Mouse (Mus musculus) G1E-ER4 (cell line): Measurements from ENCODE around the gene Btbd18. TPM values are rescaled to one million over a fixed set of nuclear protein-coding genes. Genes with fewer than 3 reads are reported as not detected.

Experiments used
- GATA1 ChIP-seq: IDR thresholded peaks from one replicate; pipeline ENCODE4 v1.8.0; 2012; ENCODE audit warnings: low read length, inconsistent platforms
- polyA plus RNA-seq: library from polyadenylated mRNA; stranded (reverse); fragments of >175 nt; gene quantifications from 2 replicates; pipeline ENCODE4 v1.2.3, GENCODE M21; 2012

Gene Btbd18
- polyA plus RNA-seq, 1 experiment, result not detected

DNA sequence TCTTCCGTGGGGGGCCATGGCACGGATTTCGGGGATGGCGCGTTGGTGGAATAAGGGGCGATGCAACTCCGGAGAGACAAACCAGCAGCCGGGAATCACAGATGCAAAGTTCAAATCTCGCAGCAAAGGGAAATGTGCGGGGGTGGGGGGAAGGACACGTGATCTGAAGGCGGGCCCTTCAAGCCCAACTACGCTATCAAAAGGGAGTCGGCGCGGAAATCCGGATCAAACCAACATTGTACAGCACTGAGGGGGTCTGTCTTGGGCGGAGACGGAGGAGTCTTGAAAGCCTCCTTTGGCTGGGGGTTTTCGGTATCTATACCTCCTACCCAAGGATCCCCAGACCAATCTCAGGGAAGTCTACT lies 11.7 kb downstream of the Btbd18 start, which contains the start of gene Selenoh:
Selenoh (minus strand) TSS at position 202 of the 365 bp plus-strand sequence.
- TF ChIP-seq GATA1, result no peak

DNA sequence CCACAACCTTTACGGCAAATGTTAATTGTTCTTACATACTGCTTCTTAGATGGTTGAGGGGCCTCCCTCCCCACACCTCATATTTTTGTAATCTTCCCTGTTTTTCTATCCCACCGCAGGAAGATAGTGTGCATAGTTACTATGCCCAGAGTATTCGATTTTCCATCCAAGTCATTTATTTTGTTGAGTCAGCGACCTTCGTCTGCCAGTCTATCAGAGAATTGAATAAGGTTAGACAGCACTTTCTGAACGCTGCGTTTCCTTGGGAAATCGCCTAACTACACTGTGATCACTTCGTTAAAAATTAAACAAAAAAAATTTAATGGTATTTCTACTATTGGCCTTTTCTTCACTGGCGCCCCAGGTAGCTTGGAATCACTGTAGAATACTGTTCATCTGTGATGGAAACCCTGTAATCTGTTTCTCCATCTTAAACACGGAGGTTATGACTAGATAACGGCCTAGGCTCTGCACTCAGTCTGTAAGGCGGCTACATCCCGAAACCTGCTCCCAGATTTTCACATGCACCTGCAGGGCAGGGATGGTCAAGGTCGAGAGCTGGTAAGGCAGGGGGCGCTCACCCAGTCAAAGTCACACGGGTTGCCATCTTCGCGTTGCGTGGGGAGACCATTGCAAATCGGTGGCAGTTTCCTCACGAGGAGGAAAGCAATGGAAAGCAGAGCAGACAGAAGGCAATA lies 18.5 kb downstream of the Btbd18 start:
- TF ChIP-seq GATA1, result no peak

DNA sequence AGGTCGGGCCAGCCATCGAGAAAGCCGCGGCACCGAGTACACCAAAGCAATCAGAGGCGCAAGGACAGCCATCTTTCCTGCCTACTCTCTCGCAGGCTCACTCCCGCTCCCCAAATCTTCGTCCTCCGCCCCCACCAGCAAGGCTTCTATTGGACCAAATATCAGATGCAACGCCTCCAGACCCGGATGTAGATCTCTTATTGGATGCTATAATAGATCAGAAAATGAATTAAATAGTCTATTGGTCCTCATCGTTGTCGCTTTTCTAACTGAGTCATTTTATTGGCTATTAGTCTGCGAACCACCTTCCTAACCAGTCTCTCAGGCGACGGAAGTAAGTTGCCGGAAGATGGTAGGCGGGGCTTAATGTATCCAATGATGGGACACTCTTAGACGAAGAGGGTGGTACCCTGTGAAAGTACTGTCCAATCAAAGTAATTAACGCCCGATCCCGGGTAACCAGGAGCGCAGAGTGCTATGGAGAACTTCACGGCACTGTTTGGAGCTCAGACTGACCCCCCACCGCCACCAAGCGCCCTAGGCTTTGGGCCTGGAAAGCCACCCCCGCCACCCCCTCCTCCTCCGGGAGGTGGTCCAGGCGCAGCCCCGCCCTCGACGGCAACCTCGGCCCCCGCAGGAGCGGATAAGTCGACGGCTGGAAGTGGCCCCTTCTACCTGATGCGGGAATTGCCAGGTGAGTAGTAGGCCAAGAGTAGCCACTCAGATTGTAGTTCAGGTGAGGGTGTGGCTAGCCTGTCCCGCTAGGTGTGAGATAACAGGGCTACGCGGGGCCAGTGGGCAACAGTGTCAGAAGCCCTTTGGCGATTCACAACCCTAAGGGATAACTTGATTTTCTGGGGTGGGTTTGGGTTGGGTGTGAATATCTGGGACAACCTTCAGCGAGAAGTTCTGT lies 19.3 kb downstream of the Btbd18 start, which contains the start of the genes Gm28635 and Med19:
Gm28635 (minus strand) TSS at position 74 of the 913 bp plus-strand sequence.
Med19 (plus strand) TSS at position 435 of the 913 bp plus-strand sequence.
- no peak for TF ChIP-seq GATA1

DNA sequence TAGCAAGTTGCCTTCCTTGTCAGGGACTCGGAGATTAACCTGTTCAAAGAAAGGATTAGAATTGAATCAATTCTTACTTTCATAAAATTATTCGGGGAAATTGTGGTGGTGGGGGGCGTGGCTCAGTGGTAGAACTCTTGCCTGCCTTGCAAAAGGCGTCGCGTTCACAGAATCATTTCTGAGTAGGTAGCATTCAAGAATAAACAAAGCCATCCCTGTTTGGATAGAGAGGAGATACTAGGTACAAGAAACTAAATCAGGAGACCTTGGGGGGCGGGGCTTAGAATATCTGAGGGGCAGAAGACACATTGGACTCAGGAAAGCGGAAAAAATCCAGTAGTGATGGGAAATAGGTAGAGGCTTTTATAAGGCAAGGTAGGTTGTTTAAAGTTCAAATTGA lies 20.1 kb downstream of the Btbd18 start, which contains the start of gene Tmx2:
Tmx2 (minus strand) TSS at position 125 of the 400 bp plus-strand sequence.
- no peak for TF ChIP-seq GATA1

DNA sequence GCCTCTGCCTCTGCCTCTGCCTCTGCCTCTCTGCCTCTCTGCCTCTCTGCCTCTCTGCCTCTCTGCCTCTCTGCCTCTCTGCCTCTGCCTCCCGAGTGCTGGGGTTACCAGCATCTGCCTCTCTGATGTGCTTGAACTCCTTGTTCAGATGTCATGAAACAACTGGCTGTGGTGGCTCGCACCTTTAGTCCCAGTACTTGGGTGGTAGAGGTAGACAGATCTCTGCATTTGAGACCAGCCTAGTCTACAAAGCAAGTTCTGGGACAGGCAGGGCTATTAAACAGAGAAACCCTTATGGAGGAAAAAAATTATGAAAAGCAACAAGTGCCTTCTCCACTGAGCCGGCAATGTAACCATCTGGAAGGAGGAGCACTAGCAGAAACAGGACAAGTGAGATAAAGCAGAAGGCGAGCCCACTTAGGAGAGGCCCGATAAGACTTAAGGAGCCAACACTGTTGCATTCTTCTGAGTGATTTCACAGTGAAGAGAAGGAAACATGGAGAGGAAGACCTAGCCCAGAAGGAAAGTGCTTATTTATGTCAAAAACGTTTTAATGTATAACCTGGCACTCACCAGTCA lies 23.8 kb downstream of the Btbd18 start:
- peak; percentile 46 for TF ChIP-seq GATA1

DNA sequence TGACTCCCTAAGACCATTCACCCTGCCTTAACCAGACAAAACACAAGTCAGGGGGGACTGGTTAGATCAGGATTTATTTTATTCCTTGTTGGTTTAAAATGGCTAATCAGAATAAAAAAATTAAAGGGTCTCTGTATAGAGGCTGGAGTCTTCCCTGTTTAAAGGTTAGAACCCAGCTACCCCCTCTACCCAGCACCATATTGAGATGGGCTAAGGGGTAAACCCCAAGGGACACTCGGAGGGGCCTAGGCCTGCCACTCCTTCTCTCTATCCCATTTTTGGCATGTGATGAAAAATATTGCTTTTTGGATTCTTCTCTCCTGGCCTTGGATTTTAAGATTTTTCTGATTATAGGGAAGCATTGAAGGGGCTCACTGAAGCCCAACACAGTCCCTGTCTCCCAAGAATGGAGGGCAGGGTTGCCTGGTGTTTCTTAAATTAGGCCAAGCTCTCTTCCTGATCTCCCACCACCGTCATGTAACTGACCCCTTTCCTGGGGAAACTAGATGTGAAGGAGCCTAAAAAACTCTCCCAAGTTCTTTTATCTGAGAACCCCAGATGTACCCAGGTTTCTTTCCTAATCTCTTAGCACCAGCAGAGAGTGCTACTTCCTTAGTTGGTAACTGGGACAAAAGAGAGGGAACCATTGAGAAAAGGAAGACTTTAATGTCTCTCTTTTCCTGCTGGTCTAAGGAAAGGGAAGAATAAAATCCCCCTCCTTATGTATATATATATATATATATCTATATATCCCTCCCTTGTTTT lies 29.4 kb downstream of the Btbd18 start:
- TF ChIP-seq GATA1, result no peak

DNA sequence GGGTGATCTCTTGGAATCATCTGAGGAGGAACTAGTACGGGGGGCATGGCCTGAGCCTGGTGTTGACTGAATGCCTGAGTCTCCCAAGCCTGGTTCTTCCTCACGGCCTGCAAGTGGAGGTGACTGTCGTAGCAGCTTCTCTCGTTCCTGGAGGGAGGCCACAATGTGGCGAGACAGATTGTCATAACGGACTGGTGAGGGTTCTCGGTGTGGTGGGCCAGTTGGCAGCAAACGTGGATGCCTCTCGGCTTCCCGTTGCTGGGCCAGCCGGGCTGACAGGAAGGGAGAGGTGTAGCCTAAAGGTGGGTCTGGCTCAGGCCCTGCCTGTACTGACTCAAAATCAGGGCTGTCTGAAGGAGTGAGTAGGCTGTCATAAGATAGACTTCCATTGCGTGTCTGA lies 31.2 kb downstream of the Btbd18 start:
- TF ChIP-seq GATA1, result no peak

- TF ChIP-seq GATA1, result no peak
Measured at GRCm38 (mm10) chr2:84695007-84695695, 36.3 kb downstream of the Btbd18 start.

- peak; percentile 51 for TF ChIP-seq GATA1
Measured at GRCm38 (mm10) chr2:84703497-84703896, 44.6 kb downstream of the Btbd18 start.

DNA sequence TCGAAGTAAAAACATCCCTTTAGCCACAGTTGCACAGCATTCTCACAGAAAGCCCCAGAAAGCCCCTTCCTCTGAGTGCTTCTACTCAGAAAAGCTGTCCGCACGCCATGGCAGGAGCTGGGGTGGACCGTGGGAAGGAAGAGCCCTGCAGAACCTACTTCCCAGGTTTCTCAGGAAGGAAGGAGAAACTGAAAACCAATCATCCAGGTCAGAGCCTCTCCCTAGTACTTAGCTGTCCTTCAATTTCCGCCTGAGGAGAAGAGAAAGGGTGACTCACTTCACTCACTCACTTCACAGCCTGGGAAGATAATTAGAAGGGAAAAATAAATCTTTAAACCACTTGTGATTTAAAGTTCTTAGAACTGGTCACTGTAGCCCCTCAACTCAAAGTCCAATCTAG lies 45.5 kb downstream of the Btbd18 start:
- no peak for TF ChIP-seq GATA1

GRCm38 (mm10) chr2:84705295-84705694 lies 46.4 kb downstream of the Btbd18 start:
- no peak for TF ChIP-seq GATA1

DNA sequence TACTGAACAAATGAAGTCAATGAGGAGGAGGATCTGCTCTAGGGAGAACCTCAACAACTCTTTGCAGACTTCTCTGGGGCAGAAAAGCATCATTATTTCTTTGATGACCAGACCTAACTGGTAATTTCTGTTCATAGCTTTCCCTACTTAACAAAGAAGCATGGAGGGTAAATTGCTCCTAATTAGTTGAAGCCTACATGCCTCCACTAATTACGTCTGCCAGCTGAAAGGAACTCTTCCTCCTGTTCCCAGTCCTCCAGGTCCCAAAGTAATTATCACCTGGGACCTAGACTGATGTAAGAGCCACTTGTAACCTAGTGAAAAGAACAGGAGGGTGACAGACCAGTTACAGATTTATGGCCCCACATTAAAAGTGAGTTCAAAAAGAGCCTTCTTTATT lies 48.6 kb downstream of the Btbd18 start:
- no peak for TF ChIP-seq GATA1

DNA sequence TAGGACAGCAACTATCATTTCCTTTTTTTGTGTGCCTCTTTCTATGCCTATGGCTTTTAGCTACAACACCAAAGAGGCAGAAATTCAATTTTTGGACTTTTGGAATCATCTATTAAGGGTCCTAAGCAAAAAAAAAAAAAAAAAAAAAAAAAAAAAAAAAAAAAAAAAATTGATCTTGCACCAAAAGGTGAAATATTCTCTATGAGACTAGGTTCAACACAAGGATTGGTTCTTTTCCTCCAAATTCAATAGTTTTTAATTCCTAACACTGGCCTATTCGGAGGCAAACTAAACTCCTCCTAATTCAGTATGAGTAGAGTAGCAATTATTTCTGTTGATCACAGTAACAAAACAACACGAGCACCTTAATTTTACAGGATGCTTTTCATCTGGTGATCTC lies 53.0 kb downstream of the Btbd18 start:
- TF ChIP-seq GATA1, result no peak

GRCm38 (mm10) chr2:84714422-84714810 lies 55.5 kb downstream of the Btbd18 start:
- no peak for TF ChIP-seq GATA1
